Mouse (Mus musculus) kidney, postnatal 14 days (tissue): ENCODE data around the gene Olfr679.
"Not testable (repeated sequence)": the region's sequence is repeated elsewhere in the genome, so short reads cannot be mapped to it uniquely, and the experiment has no call there.

Source experiments
- DNase-seq: peaks from one replicate; pipeline ENCODE4 v3.0.0; 2022; ENCODE audit warnings: mixed read lengths

Gene Olfr679

DNA sequence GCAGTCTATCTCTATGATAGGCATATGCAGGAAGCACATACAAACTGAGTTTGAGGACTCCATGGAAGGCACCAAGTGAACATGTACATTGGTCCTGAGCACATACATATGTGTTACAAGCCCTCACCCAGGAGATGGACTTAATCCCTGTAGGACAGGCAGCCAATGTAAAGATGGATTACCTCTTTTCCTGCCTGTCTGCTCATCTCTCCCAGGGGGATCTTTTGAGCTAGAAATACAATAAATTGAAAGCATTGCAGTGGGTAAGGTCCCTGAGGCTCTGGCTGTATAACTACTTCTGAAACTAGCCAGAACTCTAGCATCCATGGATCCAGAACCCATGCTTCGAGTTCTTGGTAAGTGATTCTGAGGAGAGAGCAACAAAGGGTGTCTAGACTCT, at the start of gene Olfr679:
Olfr679 (plus strand) TSS at position 301 of the 400 bp plus-strand sequence.
- no peak for DNase-seq

DNA sequence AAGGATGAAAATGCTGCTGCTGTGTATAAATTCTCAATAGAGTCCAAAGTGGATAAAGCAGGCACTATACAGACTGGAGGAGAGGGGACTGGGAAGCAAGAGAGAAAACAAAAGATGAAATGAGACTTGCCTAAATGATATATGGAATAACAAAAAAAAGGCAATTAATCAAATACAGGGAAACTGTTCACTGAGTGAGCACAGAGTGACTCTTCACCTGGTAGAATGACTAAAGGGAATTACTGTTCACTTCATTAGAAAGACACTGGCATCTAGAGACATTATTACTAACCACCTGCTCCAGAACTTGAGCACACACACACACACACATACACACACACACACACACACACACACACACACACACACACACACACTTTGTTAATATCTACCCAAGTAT, 48.6 kb upstream of the Olfr679 start, which contains the start of gene Olfr676:
Olfr676 (plus strand) TSS at position 301 of the 400 bp plus-strand sequence.
- no peak for DNase-seq

DNA sequence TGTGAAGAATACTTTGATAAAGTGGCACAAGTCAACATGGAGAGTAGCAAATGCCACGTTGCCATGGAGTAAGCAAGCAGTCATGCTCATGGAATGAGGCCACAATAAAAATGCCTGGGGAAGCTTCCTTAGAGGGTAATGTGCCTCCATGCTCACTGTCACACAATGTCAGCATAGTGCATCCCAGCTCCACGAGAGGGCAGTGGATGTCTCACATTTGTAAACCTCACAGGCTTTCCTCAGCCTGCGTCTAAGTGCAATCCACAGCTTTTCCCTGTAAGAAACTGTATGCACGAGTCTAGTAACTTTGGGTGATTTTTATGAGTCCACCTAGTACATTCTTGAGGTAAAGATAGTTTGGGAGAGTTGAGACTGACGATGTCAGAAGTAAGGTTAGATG, 47.2 kb upstream of the Olfr679 start:
- DNase-seq: not testable (repeated sequence)

DNA sequence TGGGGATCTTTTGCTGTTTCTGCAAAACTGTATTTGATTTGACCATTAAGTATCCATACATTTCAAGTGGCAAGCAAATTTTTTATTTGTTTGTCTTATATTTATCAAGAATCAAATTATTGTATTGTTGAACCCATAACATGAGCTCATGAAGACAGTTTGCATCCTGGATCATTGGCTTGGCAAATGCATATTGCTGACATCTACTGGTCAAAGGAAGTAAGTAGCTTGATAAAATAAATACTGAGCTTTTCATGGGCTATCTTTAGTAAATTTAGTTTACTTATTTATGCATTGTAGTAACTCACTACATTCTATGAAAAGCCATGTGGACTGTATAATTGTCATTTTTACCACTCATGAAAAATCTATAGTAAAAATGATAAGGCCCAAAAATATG, 22.1 kb upstream of the Olfr679 start:
- no peak for DNase-seq

GRCm38 (mm10) chr7:105064175-105064574, 16.8 kb upstream of the Olfr679 start, which contains the start of gene Olfr678:
Gene Olfr678 (plus strand): TSS chr7:105064475.
- DNase-seq: no peak

DNA sequence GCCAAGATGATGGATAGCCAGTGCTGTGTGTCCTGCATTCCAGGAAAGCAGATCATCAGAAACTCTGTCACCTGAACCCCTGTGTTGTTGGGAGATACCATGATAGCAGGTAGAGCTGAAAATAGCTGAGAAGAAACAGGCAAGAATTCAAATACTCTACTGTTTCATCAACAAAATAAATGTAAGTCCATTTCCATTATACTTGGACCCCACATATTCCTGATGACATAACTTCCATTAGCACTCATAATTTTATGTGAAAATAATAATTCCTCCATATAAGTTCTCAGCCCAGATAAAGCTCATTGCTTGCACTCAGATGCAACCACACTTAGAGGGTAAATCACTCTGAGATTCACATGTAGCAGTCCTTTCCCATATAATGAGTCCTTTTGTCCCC, 11.7 kb downstream of the Olfr679 start, which contains the start of gene Olfr680-ps1:
Olfr680-ps1 (minus strand) TSS at position 101 of the 400 bp plus-strand sequence.
- not testable (repeated sequence) for DNase-seq

- DNase-seq: no peak
Measured at GRCm38 (mm10) chr7:105116536-105116935, 35.5 kb downstream of the Olfr679 start, which contains the start of gene Olfr681. Gene Olfr681 (plus strand): TSS chr7:105116836.
